Mouse (Mus musculus): ENCODE results near the gene Dctn2. TPM values are rescaled to one million over a fixed set of nuclear protein-coding genes. Genes with fewer than 3 reads are reported as not detected.
"Not testable (repeated sequence)": the region's sequence is repeated elsewhere in the genome, so short reads cannot be mapped to it uniquely, and the experiment has no call there.

Gene Dctn2
- polyA plus RNA-seq, 1 experiment from 2014 or later = 157 TPM

DNA sequence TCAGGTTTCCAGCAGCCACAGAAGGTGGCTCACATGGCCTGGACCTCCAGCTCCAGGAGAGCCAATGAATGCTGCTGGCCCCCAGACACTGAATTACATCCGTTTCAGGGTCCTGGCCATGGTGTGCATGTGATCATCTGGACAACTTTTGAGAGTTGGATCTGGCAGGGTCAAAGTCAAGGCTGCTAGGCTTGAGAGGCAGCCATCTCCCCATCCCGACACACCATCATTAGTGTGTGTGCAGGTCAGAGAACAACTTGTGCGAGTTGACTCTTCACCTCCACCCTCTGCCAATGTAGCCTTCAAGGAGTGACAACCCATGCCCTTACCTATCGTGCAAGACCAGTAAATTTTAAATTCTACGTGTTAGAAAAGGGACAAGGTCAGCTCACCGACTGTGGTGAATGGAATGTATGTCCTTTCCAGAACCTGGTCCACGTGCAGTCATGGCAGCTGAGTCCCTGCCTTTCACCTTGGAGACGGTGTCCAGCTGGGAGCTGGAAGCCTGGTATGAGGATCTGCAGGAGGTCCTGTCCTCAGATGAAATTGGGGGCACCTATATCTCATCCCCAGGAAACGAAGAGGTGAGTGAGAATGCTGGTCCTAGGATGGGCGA, 28.8 kb downstream of the Dctn2 start:
- no peak overlapping the region for H3K9ac ChIP-seq (ENCODE audit: low read length)
- H3K36me3 ChIP-seq (ENCODE audit: control insufficient read depth, insufficient read depth, low read length) = peaks cover 66% of the 10 kb centered on the region
- H3K4me3 ChIP-seq (ENCODE audit: low read depth, low read length) = no peak overlapping the region
- H3K4me1 ChIP-seq (replicated peaks; ENCODE audit: control insufficient read depth, insufficient read depth, low read length) = peaks cover 16% of the 10 kb centered on the region
- DNase-seq (ENCODE audit: low spot score) (no peak), ATAC-seq (replicated peaks; ENCODE audit: low FRiP score, low TSS enrichment, low read depth) (no peak)
- H3K27ac ChIP-seq (ENCODE audit: low read depth) = no peak overlapping the region
- H3K27me3 ChIP-seq (replicated peaks; ENCODE audit: control insufficient read depth, insufficient read depth, low read length) = no peaks in the 10 kb centered on the region
- WGBS = 88% methylated on average over 10 of the region's 10 CpGs
- H3K4me2 ChIP-seq (ENCODE audit: low read length) = no peak overlapping the region
- no peaks in the 10 kb centered on the region for H3K9me3 ChIP-seq (ENCODE audit: control insufficient read depth, low read length)

DNA sequence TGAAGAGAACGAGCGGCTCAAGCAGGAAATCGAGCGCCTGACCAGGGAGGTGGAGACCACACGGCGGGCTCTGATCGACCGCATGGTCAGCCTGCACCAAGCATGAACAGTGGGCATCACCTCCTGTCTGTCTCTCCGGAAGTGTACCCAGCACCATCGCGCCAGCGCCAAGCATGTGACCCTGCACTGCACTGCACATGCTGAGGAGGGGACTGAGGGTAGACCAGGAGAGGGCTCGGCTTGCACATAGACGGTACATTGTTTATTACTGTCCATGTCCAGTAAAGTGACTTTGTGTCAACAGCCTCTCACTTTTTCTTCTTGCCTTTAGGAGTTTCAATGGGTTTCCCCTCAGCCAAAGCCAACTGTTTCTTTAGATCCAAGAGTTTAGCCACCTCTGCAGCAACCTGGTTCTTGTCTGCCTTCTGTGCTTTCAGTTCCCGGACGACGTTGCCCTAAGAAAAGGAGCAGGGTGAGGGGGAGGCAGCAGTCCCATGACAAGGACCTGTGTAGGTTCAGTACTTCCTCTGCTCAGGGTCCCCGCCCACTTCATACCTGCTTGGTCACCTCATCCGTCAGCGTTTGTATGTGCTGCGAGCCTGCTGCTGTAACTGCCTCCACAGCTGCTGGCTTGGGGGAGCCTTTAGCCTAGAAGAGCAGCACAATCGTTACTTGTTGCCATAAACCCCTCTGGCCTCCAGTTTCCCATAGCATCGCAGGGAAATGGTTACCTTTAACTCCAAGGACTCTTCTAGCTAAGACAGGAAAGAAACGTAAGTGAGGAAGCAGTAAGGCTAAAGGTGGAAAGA, 30.0 kb downstream of the Dctn2 start:
- Histone ChIP-seq H3K27ac (ENCODE audit: low read depth) (no peak overlapping the region), H3K36me3 (ENCODE audit: control insufficient read depth, insufficient read depth, low read length) (peaks cover 78% of the 10 kb centered on the region), H3K9ac (ENCODE audit: low read length) (no peak overlapping the region), H3K27me3 (replicated peaks; ENCODE audit: control insufficient read depth, insufficient read depth, low read length) (no peaks in the 10 kb centered on the region), H3K4me2 (ENCODE audit: low read length) (no peak overlapping the region), H3K4me3 (ENCODE audit: low read depth, low read length) (no peak overlapping the region), H3K4me1 (replicated peaks; ENCODE audit: control insufficient read depth, insufficient read depth, low read length) (peaks cover 16% of the 10 kb centered on the region), H3K9me3 (ENCODE audit: control insufficient read depth, low read length) (no peaks in the 10 kb centered on the region)
- DNase-seq (ENCODE audit: low spot score) (no peak), ATAC-seq (replicated peaks; ENCODE audit: low FRiP score, low TSS enrichment, low read depth) (no peak)
- 89% methylated on average over 24 of the region's 24 CpGs for WGBS

DNA sequence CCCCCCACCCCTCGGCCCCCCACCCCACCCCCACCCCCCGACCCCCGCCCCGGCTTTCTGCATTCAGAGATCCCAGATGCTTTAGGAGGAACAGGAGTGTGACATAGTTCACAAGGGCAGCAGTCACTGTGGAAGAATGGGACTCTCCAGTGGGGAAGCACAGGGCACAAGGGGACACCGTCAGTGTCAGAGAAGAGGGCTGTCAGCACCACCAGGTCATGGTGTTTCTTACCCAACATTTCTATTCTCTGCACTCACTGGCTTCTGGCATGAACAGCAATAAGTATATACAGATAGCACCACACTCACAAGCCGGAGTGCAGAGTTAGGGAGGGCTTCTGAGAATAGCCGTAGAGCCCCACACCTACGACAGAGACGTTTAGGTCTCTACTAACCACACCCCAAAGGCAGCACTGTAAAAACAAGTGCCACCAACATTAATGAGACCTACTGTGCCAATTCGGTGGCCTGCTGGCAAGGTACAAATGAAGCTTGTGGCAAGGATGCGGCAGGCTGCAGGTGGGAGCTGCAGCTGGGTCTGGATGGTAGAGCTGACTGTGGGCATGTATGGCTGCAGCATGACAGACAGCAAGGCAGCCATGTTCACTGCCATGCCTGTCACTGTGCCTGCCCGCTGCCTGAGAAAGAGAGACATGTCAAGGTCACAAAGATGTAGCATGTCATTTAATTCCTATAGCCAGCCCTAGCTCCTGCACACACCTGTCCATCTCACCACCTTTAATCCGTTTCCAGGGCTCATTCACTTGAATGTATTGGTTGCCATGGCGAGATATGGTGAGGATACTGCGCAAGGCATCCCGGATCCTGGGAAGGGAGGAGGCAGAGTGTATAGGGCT, 31.1 kb downstream of the Dctn2 start:
- Histone ChIP-seq H3K36me3 (ENCODE audit: control insufficient read depth, insufficient read depth, low read length) (peaks cover 89% of the 10 kb centered on the region), H3K9me3 (ENCODE audit: control insufficient read depth, low read length) (no peaks in the 10 kb centered on the region), H3K27ac (ENCODE audit: low read depth) (no peak overlapping the region), H3K27me3 (replicated peaks; ENCODE audit: control insufficient read depth, insufficient read depth, low read length) (no peaks in the 10 kb centered on the region), H3K9ac (ENCODE audit: low read length) (no peak overlapping the region), H3K4me3 (ENCODE audit: low read depth, low read length) (no peak overlapping the region), H3K4me1 (replicated peaks; ENCODE audit: control insufficient read depth, insufficient read depth, low read length) (peaks cover 7% of the 10 kb centered on the region; the same call in 1 of the 2 replicates), H3K4me2 (ENCODE audit: low read length) (no peak overlapping the region)
- DNase-seq (ENCODE audit: low spot score) = no peak
- no peak for ATAC-seq (replicated peaks; ENCODE audit: low FRiP score, low TSS enrichment, low read depth)
- 91% methylated on average over 16 of the region's 16 CpGs for WGBS

DNA sequence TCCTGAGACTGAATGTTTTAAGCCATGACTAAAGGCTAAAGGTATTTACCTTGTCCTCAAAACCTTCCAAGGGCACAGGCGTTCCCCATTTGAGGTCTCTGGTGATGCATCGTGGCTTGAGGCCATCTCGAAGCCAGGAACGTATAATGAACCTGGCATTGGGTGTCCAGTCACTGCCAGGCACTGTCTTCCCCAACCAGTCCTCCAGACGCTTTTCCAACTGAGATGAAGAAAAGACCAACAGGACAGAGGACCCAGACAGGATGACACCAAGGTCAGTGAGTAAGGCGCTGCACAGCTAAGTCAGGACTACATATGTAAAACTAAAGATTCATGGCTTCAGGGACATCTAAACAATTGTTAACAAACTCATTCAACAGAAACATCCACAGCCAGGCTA, 34.2 kb downstream of the Dctn2 start:
- Histone ChIP-seq H3K36me3 (ENCODE audit: control insufficient read depth, insufficient read depth, low read length) (peaks cover 97% of the 10 kb centered on the region), H3K4me2 (ENCODE audit: low read length) (no peak overlapping the region), H3K9me3 (ENCODE audit: control insufficient read depth, low read length) (no peaks in the 10 kb centered on the region), H3K4me1 (replicated peaks; ENCODE audit: control insufficient read depth, insufficient read depth, low read length) (no peaks in the 10 kb centered on the region), H3K27ac (ENCODE audit: low read depth) (no peak overlapping the region), H3K9ac (ENCODE audit: low read length) (no peak overlapping the region), H3K4me3 (ENCODE audit: low read depth, low read length) (no peak overlapping the region), H3K27me3 (replicated peaks; ENCODE audit: control insufficient read depth, insufficient read depth, low read length) (no peaks in the 10 kb centered on the region)
- ATAC-seq (replicated peaks; ENCODE audit: low FRiP score, low TSS enrichment, low read depth) (no peak), DNase-seq (ENCODE audit: low spot score) (no peak)
- 92% methylated on average over 6 of the region's 6 CpGs for WGBS

DNA sequence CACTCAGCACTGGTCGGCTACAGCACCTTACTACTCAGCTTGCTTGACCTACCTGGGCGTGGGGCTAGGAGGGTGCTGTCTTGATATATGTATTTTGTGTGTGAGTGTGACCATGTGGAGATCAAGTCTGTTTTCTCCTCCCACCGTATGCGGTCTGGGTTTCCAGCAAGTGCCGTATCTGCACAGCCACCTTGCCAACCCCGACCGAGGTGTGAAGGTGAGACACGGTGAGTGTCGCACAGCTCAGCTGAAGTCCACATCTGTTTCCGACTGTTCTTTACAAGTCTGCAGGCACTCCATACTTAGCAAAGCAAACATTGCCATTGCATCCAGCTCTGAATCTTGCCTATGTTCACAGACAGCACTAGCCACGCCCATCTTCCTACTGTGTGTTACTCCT, 37.0 kb downstream of the Dctn2 start:
- 90% methylated on average over 11 of the region's 11 CpGs for WGBS
- no peak overlapping the region for H3K4me2 ChIP-seq (ENCODE audit: low read length)
- H3K27ac ChIP-seq (ENCODE audit: low read depth) = no peak overlapping the region
- H3K4me3 ChIP-seq (ENCODE audit: low read depth, low read length) = no peak overlapping the region
- H3K4me1 ChIP-seq (replicated peaks; ENCODE audit: control insufficient read depth, insufficient read depth, low read length) = no peaks in the 10 kb centered on the region
- no peak for DNase-seq (ENCODE audit: low spot score)
- H3K9me3 ChIP-seq (ENCODE audit: control insufficient read depth, low read length) = no peaks in the 10 kb centered on the region
- H3K36me3 ChIP-seq (ENCODE audit: control insufficient read depth, insufficient read depth, low read length) = peaks cover 100% of the 10 kb centered on the region
- H3K27me3 ChIP-seq (replicated peaks; ENCODE audit: control insufficient read depth, insufficient read depth, low read length) = no peaks in the 10 kb centered on the region
- ATAC-seq (replicated peaks; ENCODE audit: low FRiP score, low TSS enrichment, low read depth) = no peak
- H3K9ac ChIP-seq (ENCODE audit: low read length) = no peak overlapping the region

DNA sequence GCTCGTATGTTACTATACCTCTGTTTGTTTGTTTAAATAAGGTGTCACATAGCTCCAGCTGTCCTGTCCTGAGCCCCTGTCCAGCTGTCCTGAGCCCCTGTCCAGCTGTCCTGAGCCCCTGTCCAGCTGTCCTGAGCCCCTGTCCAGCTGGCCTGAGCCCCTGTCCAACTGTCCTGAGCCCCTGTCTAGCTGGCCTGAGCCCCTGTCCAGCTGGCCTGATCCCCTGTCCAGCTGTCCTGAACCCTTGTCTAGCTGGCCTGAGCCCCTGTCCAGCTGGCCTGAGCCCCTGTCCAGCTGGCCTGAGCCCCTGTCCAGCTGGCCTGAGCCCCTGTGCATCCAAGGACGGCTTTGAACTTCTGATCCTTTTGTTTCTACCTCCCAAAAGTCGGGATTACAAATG, 43.0 kb downstream of the Dctn2 start:
- peaks cover 59% of the 10 kb centered on the region for H3K36me3 ChIP-seq (ENCODE audit: control insufficient read depth, insufficient read depth, low read length)
- not testable (repeated sequence) for H3K4me1 ChIP-seq (replicated peaks; ENCODE audit: control insufficient read depth, insufficient read depth, low read length); H3K27ac ChIP-seq (ENCODE audit: low read depth); H3K4me2 ChIP-seq (ENCODE audit: low read length); H3K9ac ChIP-seq (ENCODE audit: low read length); H3K27me3 ChIP-seq (replicated peaks; ENCODE audit: control insufficient read depth, insufficient read depth, low read length); H3K4me3 ChIP-seq (ENCODE audit: low read depth, low read length); H3K9me3 ChIP-seq (ENCODE audit: control insufficient read depth, low read length); DNase-seq (ENCODE audit: low spot score); ATAC-seq (replicated peaks; ENCODE audit: low FRiP score, low TSS enrichment, low read depth)
- WGBS = 88% methylated on average over 3 of the region's 3 CpGs

DNA sequence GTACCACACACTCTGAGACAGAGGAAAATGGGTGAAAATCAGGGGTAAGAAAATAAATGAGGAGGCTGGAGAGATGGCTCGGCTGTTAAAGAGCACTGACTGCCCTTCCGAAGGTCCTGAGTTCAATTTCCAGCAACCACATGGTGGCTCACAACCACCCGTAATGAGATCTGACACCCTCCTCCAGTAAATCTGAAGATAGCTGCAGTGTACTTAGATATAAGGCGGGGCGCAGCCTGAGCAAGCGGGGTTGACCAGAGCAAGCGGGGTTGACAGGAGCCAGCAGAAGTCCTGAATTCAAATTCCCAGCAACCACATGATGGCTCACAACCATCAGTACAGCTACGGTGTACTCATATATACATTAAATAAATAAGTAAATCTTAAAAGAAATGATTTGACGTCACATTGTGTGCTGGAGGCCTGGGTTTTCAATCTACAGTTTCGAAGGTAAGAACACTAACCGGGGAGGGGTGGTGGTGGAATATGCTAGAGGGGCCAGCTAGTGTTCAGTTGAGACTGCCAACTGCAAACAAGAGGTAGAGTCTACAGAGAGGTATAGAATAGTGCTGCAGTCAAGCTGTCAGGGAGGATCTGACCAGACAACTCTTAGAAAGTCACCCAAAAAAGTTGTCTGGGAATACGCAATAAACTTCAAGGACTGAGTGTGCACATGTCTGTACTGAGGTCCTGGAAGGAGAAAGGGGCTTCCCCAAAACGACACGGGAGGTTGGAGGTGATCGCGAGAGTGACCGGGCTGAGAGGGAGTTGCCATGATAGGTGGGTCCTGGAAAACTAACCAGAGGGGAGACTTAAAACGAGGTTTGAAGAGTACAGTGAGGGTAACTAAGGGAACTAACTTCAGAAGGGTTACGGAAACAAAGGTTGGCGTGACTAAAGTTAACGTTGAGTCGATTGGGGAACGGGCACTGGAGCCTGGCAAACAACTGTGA, 44.6 kb downstream of the Dctn2 start:
- Histone ChIP-seq H3K4me3 (ENCODE audit: low read depth, low read length) (peak overlapping the region; percentile 74), H3K9me3 (ENCODE audit: control insufficient read depth, low read length) (no peaks in the 10 kb centered on the region), H3K27ac (ENCODE audit: low read depth) (peak overlapping the region; percentile 70; the same call in 1 of the 2 replicates), H3K9ac (ENCODE audit: low read length) (peak overlapping the region; percentile 68), H3K27me3 (replicated peaks; ENCODE audit: control insufficient read depth, insufficient read depth, low read length) (no peaks in the 10 kb centered on the region), H3K4me2 (ENCODE audit: low read length) (peak overlapping the region; percentile 86), H3K4me1 (replicated peaks; ENCODE audit: control insufficient read depth, insufficient read depth, low read length) (peaks cover 8% of the 10 kb centered on the region), H3K36me3 (ENCODE audit: control insufficient read depth, insufficient read depth, low read length) (peaks cover 42% of the 10 kb centered on the region)
- ATAC-seq (replicated peaks; ENCODE audit: low FRiP score, low TSS enrichment, low read depth) = peak; percentile 53
- DNase-seq (ENCODE audit: low spot score) = no peak
- WGBS = 37% methylated on average over 23 of the region's 23 CpGs

All from intestine, embryonic 14.5 days (tissue).